Mouse (Mus musculus) lung, postnatal 0 days (tissue): ENCODE measurements around the gene Crim1.

Experiments used
- CTCF ChIP-seq: IDR thresholded peaks from 2 replicates; pipeline ENCODE4 v1.5.1; 2016; ENCODE audit warnings: antibody characterized with exemption, mild to moderate bottlenecking
- EP300 ChIP-seq: IDR thresholded peaks from 2 replicates; pipeline ENCODE4 v1.6.1; 2016; ENCODE audit warnings: antibody characterized with exemption, mild to moderate bottlenecking, control low read depth

- TF ChIP-seq EP300: no peak
- no peak for TF ChIP-seq CTCF
Measured at GRCm38 (mm10) chr17:78172371-78172770, 27.7 kb upstream of the Crim1 start.
